Mouse (Mus musculus) right cerebral cortex, postnatal 14 days (tissue): ENCODE results near the gene Prr14l.
"Not testable (repeated sequence)": the region's sequence is repeated elsewhere in the genome, so short reads cannot be mapped to it uniquely, and the experiment has no call there.

Experiments used
- DNase-seq: peaks from one replicate; pipeline ENCODE4 v3.0.0; 2022

Gene Prr14l

GRCm38 (mm10) chr5:32785313-32785915, 68.6 kb downstream of the Prr14l start, which contains the start of gene Pisd:
Gene Pisd, minus strand, starts transcription at chr5:32785646.
- DNase-seq, result peak; percentile 96

DNA sequence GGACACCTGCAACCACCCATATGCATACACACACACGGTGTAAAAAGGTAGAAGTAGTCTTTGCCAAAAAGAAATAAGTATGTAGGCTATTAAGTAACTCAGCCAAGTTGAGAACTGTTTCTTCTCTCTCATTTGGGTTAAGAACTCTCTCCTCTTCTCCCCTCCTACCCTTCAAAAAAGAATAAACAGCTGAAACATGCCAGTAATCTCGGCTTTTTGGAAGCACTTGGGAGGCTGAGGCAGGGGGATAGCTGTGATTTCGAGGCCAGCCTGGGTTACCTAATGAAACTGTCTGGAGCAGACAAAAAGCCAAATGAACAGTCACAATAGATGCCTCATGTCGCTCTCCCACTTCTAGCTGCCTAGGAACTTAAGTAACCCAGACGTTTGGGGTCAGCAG, 69.3 kb downstream of the Prr14l start:
- no peak for DNase-seq

GRCm38 (mm10) chr5:32781596-32781995, 72.5 kb downstream of the Prr14l start:
- DNase-seq, result no peak

GRCm38 (mm10) chr5:32778168-32778567, 75.9 kb downstream of the Prr14l start:
- no peak for DNase-seq

DNA sequence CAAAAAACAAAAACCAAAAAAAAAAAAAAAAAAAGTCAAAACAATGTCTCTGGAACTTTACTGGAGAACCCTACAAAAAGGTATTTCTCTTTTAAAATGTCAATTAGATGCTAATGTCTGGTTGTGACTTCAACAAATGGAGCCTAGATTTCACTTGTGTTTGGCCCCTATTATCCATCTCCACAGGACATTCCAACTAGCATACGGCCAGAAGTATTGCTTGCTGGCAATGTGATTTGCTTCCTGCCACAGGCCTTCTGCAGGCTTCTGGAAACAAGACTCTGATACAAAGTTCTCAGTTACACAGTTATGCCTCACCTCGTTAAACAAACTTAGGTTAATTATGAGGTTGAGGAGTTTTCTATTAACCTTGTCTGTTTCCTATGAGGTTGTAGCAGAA, 81.7 kb downstream of the Prr14l start:
- no peak for DNase-seq

DNA sequence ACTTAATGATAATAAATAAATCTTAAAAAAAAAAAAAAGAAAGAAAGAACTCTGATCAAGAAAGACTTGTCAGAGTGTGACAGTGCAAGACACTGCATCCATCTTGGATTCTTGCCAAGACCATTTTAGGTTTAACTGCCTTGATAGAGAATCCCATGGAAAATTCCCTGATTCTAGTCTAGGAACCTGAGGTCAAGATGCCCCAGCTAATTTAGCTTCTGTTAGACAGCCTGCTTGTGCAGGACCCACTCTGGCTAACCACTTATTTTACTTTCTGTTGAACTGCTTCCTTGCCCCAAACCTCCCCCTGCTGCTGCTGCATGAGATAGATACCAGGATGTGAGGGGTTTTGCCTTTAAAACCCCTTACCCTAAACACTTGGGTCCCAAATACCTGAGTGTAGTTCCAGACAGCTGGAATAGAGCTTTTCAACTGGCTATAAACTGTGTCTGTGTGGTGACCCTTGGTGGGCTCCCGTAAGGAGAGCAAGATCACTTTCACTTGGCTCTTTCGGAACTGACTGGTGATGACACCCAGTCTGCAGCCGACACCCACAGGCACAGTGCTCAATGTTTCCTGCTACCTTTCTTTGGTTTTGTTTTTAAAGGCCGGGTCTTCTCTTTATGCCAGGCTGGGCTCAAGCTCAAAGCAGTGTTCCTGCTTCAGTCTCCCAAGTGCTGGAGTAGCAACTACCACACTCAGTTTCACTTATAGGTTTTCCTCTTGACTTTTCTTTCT, 86.3 kb downstream of the Prr14l start:
- no peak for DNase-seq

- no peak for DNase-seq
Observed at GRCm38 (mm10) chr5:32767004-32767403, 87.1 kb downstream of the Prr14l start.

GRCm38 (mm10) chr5:32761566-32762140, 92.4 kb downstream of the Prr14l start:
- DNase-seq, result no peak

GRCm38 (mm10) chr5:32760787-32761186, 93.3 kb downstream of the Prr14l start:
- no peak for DNase-seq

GRCm38 (mm10) chr5:32760352-32760751, 93.7 kb downstream of the Prr14l start:
- not testable (repeated sequence) for DNase-seq

DNA sequence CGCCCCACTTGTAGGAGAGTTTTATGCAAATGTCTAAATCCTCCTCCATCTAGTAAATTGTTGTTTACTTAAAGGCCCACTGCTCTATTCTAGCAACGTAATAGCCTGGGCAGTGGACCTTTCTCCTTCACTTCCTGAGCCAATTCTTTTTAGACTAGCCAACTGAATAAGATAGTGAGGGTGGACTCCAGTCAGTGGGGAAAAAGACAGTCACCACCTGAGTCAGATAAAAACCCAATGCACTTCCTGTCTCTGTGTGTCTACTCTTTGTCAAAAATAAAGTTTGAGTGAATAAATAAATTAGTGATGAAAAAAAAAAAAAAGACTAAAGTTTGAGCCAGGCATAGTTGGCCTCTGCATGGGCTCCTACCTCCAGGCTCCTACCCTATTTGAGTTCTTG, 94.4 kb downstream of the Prr14l start:
- no peak for DNase-seq

DNA sequence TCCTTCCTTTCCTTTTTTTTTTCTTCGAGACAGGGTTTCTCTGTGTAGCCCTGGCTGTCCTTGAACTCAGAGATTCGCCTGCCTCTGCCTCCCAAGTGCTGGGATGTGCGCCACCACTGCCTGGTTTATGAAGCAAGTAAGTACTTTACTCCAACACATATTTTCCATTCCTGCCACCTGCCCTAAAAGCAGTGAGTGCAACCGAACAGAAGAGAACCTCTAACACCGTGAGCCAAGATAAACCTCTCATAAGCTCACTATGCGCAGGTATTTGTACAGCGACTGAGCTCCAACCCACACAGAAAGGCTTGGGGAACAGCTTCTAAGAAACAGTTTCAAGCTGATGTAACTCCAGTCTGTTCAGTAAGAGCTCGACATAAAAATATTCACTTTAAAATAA, 97.9 kb downstream of the Prr14l start:
- no peak for DNase-seq

DNA sequence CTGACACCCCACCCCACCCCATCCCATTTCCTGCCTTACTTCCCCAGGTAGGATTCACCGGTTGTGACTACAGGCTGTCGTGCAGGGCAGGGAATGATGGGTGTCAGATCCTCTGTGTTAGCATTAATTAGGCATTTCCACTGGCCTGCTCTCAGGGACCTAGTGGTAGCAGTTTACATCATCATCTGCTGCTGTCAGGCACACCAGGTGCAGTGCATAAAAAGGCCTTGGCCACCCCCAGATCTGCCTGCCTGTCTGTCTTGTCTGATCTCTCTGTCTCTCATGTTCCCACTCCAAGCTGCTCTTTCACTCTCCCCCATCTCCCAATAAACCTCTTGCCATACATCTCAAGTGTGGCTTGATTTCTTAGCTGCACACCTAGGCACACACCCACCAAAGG, 102.3 kb downstream of the Prr14l start:
- DNase-seq, result no peak

DNA sequence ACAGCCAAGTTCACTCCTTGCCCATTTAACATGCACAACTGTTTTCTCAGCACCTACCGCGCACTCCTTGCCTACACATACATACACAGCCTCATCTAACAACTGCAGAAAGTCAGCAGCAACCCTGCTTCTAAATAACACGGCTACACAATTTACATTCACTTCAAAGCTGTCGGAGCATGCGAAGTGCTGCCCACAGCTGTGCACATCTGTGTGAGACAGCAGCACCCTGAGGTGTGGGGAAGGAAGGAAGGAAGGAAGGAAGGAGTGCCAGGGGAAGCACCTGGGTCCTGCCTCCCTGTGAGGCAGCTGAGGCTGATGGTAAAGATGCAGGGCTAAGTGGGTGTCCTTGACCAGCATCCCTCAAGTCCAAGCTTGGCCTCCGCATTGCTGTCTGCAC, 105.1 kb downstream of the Prr14l start:
- no peak for DNase-seq

DNA sequence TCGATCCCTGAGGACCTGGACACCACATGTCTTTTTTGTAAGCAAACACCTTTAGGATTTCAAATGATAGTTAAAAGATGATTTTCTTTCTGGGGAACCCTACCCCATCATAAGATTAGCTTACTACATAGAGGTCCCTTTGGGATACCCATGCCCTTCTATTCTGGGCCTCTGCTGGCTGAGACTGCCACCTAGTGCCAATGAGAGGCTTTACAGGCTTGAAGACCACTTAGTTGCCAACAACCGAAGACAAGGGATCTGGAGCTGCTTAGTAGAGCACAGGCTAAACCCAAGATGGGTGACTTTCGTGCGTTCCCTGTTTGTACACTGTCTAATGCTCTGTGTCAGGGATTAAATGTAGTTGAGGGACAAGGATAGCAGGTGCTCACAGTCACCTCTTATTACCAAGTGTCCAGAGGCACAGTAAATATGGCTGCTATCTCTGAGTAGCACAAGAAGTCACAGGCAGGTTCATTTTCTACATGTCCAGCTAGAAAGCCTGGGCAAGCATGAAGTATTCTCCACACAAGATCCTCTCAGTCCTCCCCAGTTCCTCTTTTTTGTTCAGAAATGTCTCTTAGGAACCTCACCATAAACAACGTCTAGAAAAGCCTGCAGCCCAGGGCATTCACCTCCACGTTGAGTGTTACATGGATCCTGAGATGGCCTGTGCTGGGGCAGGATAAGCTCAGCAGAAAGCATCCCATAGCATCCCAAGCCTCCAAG, 106.2 kb downstream of the Prr14l start:
- peak; percentile 35 for DNase-seq

GRCm38 (mm10) chr5:32745705-32746655, 108.1 kb downstream of the Prr14l start:
- peak; percentile 47 for DNase-seq

DNA sequence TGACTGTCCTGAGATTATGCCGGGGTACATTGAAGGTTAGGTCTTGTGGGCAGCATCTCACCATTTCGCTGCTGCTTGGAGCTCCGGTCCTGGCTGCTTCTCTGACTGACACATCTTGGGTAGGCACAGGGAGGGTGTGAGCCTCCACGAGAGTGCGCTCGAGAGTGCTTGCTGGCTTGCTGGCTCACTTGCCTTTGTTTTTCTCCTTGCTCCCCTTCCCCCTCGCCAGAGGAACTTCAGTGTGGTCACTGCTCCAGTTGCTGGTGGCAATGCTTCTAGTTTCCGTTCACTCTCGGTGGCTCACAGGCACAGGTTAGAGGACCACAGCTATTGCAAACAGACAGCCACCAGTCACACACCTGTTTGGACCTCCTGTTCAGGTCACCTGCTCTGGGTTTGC, 111.9 kb downstream of the Prr14l start:
- DNase-seq, result peak; percentile 84

DNA sequence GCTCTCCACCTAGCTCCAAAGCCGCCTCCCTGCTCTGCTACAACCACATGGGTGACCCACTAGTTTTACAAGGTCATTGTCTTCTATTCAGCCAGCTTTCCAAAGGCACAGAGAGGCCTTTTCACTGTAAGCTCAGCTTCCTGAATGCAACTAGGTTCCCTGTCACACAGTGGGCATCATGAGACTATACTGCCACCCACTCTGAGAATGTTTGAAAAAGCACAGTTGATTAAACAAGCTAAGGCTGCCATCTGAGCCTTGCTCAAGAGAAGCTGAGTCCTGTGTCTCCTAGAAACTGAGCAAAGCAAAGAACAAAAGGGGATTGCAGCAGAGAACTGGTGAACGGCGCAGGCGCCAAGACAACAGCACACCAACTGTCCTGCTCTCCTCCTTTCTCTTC, 112.7 kb downstream of the Prr14l start:
- peak; percentile 29 for DNase-seq

- DNase-seq, result peak; percentile 30
Observed at GRCm38 (mm10) chr5:32740850-32741249, 113.2 kb downstream of the Prr14l start.

DNA sequence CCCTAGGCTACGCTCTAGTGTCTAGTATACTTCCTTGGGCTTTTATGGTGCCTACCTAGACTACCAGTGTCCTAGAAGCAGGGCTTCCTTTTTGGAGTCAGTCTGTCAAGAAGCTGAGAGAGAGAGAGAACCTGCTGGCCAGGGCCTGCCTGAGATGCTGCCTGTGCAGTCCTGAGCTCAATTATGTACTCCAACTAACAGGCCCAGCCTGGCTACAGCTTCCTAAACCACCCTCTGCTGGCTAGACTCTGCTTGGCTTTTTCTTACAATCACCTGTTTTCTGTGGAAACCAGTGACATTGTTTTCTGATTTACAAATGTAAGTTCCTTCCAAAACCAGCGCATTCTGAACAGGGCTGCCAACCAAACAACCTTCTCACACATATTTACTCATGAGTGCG, 113.9 kb downstream of the Prr14l start:
- no peak for DNase-seq
